Mouse (Mus musculus): ENCODE data around the gene Wnt10b.

GRCm38 (mm10) chr15:98726746-98727145 lies 51.2 kb downstream of the Wnt10b start:
- TF ChIP-seq CTCF (IDR thresholded peaks at IDR 0.05; ENCODE audit: insufficient read depth, low read length) (no peak), POLR2A (IDR thresholded peaks at IDR 0.05; ENCODE audit: borderline replicate concordance, extremely low read depth, low read depth, low read length) (no peak)
